Mouse (Mus musculus) ovary, postnatal 36 days (tissue): ENCODE measurements around the gene Kcnk5.

Experiments
- DNase-seq: peaks from one replicate; pipeline ENCODE4 v3.0.0; 2022; ENCODE audit warnings: low spot score, mixed read lengths

Gene Kcnk5

DNA sequence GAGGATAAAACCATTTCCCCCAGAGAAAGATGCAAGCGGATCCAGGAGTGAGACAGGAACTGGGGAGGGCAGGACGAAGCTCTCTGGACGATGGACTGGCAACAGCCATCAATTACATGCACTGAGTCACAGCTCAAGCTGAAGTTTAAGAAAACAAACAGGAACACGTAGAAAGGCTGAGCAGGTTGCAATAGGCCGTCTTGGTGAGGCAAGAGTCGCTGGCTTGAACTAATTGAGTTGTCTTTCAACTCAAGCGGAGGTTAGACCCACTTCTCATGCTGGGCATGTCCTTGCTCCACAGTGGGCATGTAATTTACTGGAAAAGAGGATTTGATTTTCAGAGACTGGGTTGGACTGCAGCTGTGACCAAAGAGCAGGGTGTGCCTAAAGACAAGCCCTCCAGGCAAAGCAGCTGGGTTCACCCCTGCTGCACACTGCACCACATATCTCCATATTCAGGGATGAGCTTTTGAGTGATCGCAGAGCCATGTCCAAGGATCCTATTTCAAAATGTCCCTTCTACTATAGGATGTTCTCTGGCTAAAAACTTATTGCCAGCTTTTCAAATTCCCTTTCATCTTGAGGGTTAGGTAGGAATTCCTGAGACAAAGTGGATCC, 19.6 kb upstream of the Kcnk5 start:
- no peak for DNase-seq

DNA sequence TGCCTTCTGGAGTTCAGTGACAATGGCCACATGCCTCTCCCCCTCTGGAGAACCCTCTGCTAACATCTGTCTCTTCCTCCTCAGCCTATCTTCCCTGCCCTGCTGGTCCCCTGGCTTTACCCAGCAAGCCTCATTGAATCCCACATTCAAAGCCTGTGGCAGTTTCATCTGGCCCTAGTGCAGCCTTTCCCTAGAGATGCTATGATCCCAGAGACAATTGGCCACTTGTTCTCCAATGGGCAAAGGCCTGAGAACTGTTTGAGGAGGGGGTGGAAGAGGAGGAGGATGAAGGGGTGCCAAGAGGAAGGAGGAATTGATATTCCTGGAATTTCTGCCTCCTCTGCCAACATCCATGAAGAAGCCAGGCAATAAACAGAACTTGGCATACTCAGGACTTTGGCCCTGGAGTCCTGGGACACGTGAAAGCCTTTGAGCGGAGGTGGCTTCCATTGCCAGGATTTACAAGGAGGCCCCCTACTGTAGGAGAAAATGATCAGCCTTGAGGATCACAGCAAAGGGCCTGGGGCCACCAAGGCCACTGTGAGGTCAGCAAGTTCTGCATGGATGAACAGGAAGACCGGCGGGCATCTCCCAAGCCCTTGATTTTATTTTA, 11.6 kb upstream of the Kcnk5 start:
- DNase-seq = no peak

- DNase-seq = no peak
These were observed 9.6 kb upstream of the Kcnk5 start for GRCm38 (mm10) chr14:20191136-20191735.

- no peak for DNase-seq
These were observed 8.1 kb upstream of the Kcnk5 start for GRCm38 (mm10) chr14:20189751-20190150.

GRCm38 (mm10) chr14:20185426-20185825, 3.8 kb upstream of the Kcnk5 start:
- DNase-seq = no peak

DNA sequence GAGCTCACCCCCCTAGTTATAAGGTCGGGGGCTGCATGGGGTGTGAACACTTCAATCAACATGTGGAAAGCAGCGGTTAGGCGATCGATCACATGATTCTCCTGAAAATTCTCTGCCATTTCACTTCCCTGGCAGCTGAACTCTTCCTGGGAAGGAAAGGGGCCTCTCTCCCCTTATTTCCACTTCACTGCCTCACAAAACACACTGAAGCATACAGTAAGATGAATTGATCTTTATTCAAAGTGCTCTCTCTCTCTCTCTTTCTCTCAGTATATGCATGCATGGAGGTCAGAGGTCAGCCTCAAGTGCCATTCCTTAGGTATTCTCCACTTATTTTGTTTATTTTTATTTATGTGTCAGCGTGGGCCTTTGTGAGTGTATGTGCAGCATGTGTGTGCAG, 2.1 kb upstream of the Kcnk5 start:
- DNase-seq = no peak

DNA sequence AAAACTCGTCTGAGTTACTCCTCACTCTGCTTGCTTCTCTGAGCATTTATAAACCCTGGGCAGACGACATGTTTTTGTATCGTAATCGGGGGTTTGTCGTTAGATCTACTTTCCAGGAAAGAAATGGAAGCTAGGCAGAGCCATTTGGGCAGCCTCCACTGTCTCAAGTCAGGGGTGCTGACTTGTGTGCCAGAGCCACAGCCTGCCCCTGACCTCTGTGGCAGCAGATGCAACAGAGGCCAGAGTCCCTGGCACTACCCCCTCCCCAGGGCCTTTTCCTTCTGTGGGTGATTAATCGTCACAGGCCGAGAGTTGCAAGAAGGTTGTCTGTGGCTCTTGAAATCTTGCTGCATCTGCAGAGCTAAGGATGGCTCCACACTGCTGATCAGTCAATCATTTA, 987 bp upstream of the Kcnk5 start:
- DNase-seq = no peak

DNA sequence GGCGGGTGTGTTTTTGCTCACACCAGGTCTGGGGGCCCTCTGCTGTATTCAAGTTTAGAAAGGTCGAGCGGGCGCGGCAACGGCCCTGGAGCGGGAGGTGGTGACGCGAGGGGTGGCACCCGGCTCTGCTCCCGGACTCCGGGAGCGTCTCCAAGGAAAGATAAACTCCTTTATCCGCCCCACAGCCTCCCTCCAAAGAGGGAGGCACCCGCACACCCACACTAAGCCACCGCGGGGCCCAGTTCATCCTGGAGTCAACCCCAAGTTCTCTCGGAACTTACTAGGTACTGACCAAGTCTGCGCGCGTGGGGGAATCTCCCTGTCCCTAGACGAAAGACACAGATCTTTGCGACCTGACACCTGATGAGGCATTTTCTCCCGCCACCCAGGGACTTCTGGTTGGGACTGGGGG, 852 bp downstream of the Kcnk5 start:
- peak; percentile 61 for DNase-seq

- no peak for DNase-seq
These were observed 1.3 kb downstream of the Kcnk5 start for GRCm38 (mm10) chr14:20180304-20180703.

DNA sequence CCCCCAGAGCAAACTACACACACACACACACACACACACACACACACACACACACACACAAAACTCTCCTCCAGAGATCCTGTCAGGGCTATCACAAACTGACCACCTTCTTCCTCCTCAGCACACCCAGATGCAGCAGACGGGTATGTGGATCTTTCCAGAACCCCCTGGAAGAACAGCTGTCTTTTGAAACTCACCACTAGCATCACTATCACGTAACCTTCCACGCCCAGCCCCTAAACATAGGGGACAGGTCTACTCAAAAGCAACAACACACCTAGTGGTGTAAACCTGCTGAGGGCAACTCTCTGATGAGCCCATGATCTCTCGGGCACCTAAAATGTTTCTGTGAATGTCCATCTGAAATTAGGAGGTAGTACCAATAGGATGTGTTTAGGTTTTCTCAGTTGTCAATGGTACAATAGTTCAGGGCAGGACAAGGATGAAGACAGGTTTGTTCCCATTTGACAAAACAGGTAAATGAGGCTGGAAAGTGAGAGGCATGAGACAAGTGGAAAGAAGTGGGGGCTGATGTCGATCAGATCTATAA, 1.8 kb downstream of the Kcnk5 start:
- DNase-seq = no peak

GRCm38 (mm10) chr14:20179080-20179479, 2.5 kb downstream of the Kcnk5 start:
- DNase-seq = no peak

- DNase-seq = no peak
These were observed 3.0 kb downstream of the Kcnk5 start for GRCm38 (mm10) chr14:20178593-20178992.

DNA sequence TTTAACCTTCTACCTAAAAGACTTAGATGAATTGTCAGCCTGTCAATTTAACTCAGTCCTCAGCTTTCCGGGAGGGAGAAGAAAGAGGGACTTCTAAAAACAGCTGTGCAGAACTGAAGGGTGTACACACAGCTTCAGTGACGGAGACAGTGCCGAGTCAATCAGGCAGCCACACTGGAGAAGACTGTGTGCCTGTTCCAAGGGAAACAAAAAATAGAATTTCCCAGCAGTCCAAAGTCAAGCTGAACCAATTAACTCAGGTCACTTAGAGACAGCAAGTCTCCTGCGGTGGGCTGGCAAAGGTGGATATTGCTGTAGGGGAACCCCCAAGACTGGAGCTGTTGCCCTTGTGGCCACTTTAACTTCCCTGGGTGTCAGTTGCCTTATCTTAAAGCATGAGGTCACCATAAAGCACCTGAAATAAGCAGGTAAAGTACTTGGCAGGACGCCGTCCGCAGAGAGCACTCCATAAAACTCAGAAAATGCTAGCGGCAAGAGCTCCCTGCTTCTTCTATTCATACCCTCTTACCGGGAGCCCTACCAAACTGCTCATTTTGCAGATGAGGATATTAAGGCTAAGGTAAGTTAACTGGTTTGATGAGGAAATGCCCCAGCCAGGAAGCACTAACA, 4.0 kb downstream of the Kcnk5 start:
- DNase-seq = no peak

GRCm38 (mm10) chr14:20175705-20176104, 5.9 kb downstream of the Kcnk5 start:
- DNase-seq = no peak

GRCm38 (mm10) chr14:20175114-20175513, 6.5 kb downstream of the Kcnk5 start:
- DNase-seq = no peak

GRCm38 (mm10) chr14:20174696-20175095, 6.9 kb downstream of the Kcnk5 start:
- no peak for DNase-seq

- DNase-seq = no peak
These were observed 7.6 kb downstream of the Kcnk5 start for GRCm38 (mm10) chr14:20173873-20174490.

DNA sequence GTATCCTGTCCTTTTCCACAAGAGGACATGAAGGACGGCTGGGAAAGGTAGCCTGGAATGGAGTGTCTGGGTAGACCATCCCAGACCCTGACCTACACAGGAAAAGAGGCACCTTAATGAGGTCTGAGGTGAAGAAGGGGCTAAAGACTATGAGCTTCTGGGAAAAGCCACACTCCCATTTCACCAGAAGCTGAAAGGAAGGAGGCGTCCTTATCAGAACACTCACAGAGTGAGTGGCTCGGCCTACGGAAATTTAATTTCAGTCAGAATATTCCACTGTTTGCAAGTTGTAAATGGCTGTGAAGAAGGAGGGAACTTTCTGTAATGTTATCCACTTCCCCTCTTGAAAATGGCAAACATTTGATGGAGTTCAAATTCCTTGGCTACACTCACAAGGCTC, 8.7 kb downstream of the Kcnk5 start:
- no peak for DNase-seq

- no peak for DNase-seq
These were observed 9.1 kb downstream of the Kcnk5 start for GRCm38 (mm10) chr14:20172509-20172908.

GRCm38 (mm10) chr14:20171840-20172239, 9.8 kb downstream of the Kcnk5 start:
- no peak for DNase-seq

DNA sequence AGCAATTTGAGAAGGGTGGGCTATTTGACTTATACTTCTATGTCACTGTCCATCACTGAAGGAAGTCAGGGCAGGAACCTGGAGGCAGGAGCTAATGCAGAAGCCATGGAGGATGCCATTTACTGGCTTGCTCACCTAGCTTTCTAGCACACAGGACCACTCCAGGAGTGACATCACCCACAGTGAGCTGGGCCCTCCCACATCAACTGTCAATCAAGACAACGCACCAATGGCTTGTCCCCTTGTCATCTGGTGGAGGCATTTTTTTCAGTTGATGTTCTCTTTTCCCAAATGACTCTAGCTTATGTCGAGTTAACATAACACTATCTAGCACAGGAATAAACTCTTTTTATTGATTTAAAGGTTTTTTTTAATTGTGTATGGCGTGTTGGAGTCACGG, 12.4 kb downstream of the Kcnk5 start:
- no peak for DNase-seq

GRCm38 (mm10) chr14:20168478-20168877, 13.1 kb downstream of the Kcnk5 start:
- DNase-seq = no peak

GRCm38 (mm10) chr14:20168054-20168453, 13.6 kb downstream of the Kcnk5 start:
- DNase-seq = no peak
